Mouse (Mus musculus) adrenal gland (tissue): ENCODE data around the gene Emc8.

Experiments
- intact Hi-C: fragments of 180-260 bp; cut with DNase I; formaldehyde crosslinking; loops from one replicate; pipeline ENCODE4 v1.15.1; 2025

The Emc8 gene

GRCm38 (mm10) chr8:120642031-120642662, 26.2 kb downstream of the Emc8 start:
- intact Hi-C loops, result no loop called here

GRCm38 (mm10) chr8:120641245-120641644, 27.1 kb downstream of the Emc8 start:
- intact Hi-C loops, result no loop called here

GRCm38 (mm10) chr8:120634329-120634839, 34.0 kb downstream of the Emc8 start:
- intact Hi-C loops, result no loop called here

GRCm38 (mm10) chr8:120633665-120634271, 34.6 kb downstream of the Emc8 start:
- intact Hi-C loops, result no loop called here

- intact Hi-C loops, result no loop called here
Observed at GRCm38 (mm10) chr8:120632969-120633664, 35.3 kb downstream of the Emc8 start.

GRCm38 (mm10) chr8:120631441-120632375, 36.7 kb downstream of the Emc8 start:
- intact Hi-C loops, result no loop called here

GRCm38 (mm10) chr8:120630848-120631247, 37.5 kb downstream of the Emc8 start:
- intact Hi-C loops, result no loop called here

GRCm38 (mm10) chr8:120630031-120630430, 38.3 kb downstream of the Emc8 start:
- intact Hi-C loops, result no loop called here

GRCm38 (mm10) chr8:120627298-120627697, 41.1 kb downstream of the Emc8 start:
- intact Hi-C loops, result no loop called here

- intact Hi-C loops, result no loop called here
Observed at GRCm38 (mm10) chr8:120626461-120626860, 41.9 kb downstream of the Emc8 start.

GRCm38 (mm10) chr8:120623608-120624007, 44.8 kb downstream of the Emc8 start:
- intact Hi-C loops, result no loop called here

GRCm38 (mm10) chr8:120622161-120622560, 46.2 kb downstream of the Emc8 start:
- intact Hi-C loops, result no loop called here

GRCm38 (mm10) chr8:120620441-120620840, 47.9 kb downstream of the Emc8 start:
- intact Hi-C loops, result no loop called here

- intact Hi-C loops, result no loop called here
Observed at GRCm38 (mm10) chr8:120619235-120620180, 48.9 kb downstream of the Emc8 start.

GRCm38 (mm10) chr8:120618110-120618509, 50.3 kb downstream of the Emc8 start:
- intact Hi-C loops, result no loop called here

- intact Hi-C loops, result no loop called here
Observed at GRCm38 (mm10) chr8:120616663-120617626, 51.4 kb downstream of the Emc8 start.

- intact Hi-C loops, result no loop called here
Observed at GRCm38 (mm10) chr8:120614491-120614890, 53.9 kb downstream of the Emc8 start.

GRCm38 (mm10) chr8:120610824-120611223, 57.5 kb downstream of the Emc8 start:
- intact Hi-C loops, result no loop called here

- intact Hi-C loops, result no loop called here
Observed at GRCm38 (mm10) chr8:120607885-120608284, 60.5 kb downstream of the Emc8 start.
